Mouse (Mus musculus): ENCODE measurements around the gene Zfp456. TPM values are rescaled to one million over a fixed set of nuclear protein-coding genes. Genes with fewer than 3 reads are reported as not detected.

Zfp456 gene
- total and polyA plus RNA-seq, 2 experiments from 2014 or later = 0.53 to 7.8 TPM

DNA sequence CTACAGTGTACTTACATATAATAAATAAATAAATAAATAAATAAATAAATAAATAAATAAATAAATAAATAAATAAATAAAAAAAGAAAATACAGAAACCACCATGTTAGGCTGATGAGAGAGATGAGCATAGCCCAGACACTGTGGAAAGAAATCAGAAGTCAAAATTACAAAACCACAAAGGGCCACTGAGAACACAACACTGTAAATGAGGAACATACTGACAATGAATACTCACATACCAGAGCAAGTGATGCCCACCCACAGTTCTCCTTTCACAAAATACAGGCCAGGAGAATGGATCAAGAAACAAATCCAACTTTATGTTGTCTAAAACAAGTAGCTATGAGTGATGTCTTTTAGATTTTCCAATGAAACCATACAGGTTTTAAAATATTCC lies 23.8 kb downstream of the Zfp456 start:
- Histone ChIP-seq H3K9me3 (replicated peaks; ENCODE audit: control insufficient read depth, low read length) (no peaks in the 10 kb centered on the region), H3K4me1 (ENCODE audit: control insufficient read depth, insufficient read depth) (no peaks in the 10 kb centered on the region), H3K27ac (ENCODE audit: low read depth) (no peak overlapping the region), H3K36me3 (replicated peaks; ENCODE audit: control insufficient read depth, insufficient read depth, low read length) (no peaks in the 10 kb centered on the region), H3K4me3 (ENCODE audit: low read depth, low read length) (no peak overlapping the region), H3K9ac (replicated peaks; ENCODE audit: low read depth, low read length) (no peak overlapping the region), H3K27me3 (ENCODE audit: control insufficient read depth, insufficient read depth, low read length) (no peaks in the 10 kb centered on the region), H3K4me2 (ENCODE audit: low read depth, low read length) (no peak overlapping the region)
- ATAC-seq (ENCODE audit: insufficient read depth, low read depth) (no peak), DNase-seq (ENCODE audit: low spot score) (no peak)
- TF ChIP-seq CTCF (IDR thresholded peaks at IDR 0.05; ENCODE audit: low read depth) = no peak
- no peak for TF ChIP-seq EP300 (IDR thresholded peaks at IDR 0.05; ENCODE audit: low read depth)

DNA sequence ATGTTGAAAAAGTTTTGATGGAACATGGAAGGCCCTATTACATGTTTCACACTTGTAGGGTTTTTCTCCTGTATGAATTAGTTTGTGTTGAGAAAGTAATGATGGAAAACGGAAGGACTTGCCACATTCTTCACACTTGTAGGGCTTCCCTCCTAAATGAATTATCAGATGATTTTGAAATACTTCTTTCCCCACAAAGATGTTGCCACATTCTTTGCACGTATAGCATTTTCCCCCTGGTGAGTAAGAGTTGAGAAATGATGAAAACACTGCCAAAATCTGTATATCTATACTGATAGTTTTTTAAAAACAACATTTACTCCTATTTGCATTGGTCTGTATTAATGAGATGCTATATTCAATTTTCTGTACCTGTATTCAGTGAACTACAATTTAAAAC lies 32.2 kb downstream of the Zfp456 start:
- no peak overlapping the region for H3K9ac ChIP-seq (replicated peaks; ENCODE audit: low read depth, low read length)
- WGBS = 77% methylated on average over 2 of the region's 2 CpGs
- no peaks in the 10 kb centered on the region for H3K9me3 ChIP-seq (replicated peaks; ENCODE audit: control insufficient read depth, low read length)
- no peak for ATAC-seq (ENCODE audit: insufficient read depth, low read depth)
- no peak overlapping the region for H3K4me2 ChIP-seq (ENCODE audit: low read depth, low read length)
- H3K27ac ChIP-seq (ENCODE audit: low read depth) = no peak overlapping the region
- H3K27me3 ChIP-seq (ENCODE audit: control insufficient read depth, insufficient read depth, low read length) = no peaks in the 10 kb centered on the region
- H3K36me3 ChIP-seq (replicated peaks; ENCODE audit: control insufficient read depth, insufficient read depth, low read length) = peaks cover 26% of the 10 kb centered on the region
- no peak for TF ChIP-seq CTCF (IDR thresholded peaks at IDR 0.05; ENCODE audit: low read depth)
- no peak for TF ChIP-seq EP300 (IDR thresholded peaks at IDR 0.05; ENCODE audit: low read depth)
- H3K4me1 ChIP-seq (ENCODE audit: control insufficient read depth, insufficient read depth) = no peaks in the 10 kb centered on the region
- no peak overlapping the region for H3K4me3 ChIP-seq (ENCODE audit: low read depth, low read length)
- no peak for DNase-seq (ENCODE audit: low spot score)

DNA sequence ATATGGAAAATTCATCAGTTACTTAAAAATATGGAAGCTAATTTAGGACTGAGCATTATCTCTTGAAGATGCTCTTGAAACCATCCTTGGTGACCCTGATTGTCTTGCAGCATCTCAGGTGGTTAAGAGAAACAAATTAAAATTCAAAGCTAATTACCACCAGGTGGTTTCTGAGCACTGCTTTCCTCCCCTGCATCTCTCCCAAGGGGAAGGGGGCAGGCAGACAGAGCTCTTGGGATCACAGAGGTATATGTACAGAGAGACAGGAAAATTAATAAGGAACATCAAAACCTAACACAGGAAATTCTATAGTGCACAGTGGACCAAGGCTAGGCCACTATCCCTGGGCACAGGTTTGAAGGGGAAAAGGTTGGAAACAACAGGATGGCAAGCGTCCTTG lies 42.7 kb downstream of the Zfp456 start:
- TF ChIP-seq CTCF (IDR thresholded peaks at IDR 0.05; ENCODE audit: low read depth) = no peak
- no peak for TF ChIP-seq EP300 (IDR thresholded peaks at IDR 0.05; ENCODE audit: low read depth)
- no peaks in the 10 kb centered on the region for H3K4me1 ChIP-seq (ENCODE audit: control insufficient read depth, insufficient read depth)
- peak overlapping the region; percentile 23; the same call in 1 of the 2 replicates for H3K9ac ChIP-seq (replicated peaks; ENCODE audit: low read depth, low read length)
- 77% methylated on average over 1 of the region's 1 CpGs for WGBS
- H3K4me2 ChIP-seq (ENCODE audit: low read depth, low read length) = peak overlapping the region; percentile 63
- ATAC-seq (ENCODE audit: insufficient read depth, low read depth) = no peak
- no peak for DNase-seq (ENCODE audit: low spot score)
- H3K4me3 ChIP-seq (ENCODE audit: low read depth, low read length) = peak overlapping the region; percentile 52
- H3K27me3 ChIP-seq (ENCODE audit: control insufficient read depth, insufficient read depth, low read length) = no peaks in the 10 kb centered on the region
- no peaks in the 10 kb centered on the region for H3K36me3 ChIP-seq (replicated peaks; ENCODE audit: control insufficient read depth, insufficient read depth, low read length)
- peak overlapping the region; percentile 58; the same call in 1 of the 2 replicates for H3K27ac ChIP-seq (ENCODE audit: low read depth)
- no peaks in the 10 kb centered on the region for H3K9me3 ChIP-seq (replicated peaks; ENCODE audit: control insufficient read depth, low read length)

DNA sequence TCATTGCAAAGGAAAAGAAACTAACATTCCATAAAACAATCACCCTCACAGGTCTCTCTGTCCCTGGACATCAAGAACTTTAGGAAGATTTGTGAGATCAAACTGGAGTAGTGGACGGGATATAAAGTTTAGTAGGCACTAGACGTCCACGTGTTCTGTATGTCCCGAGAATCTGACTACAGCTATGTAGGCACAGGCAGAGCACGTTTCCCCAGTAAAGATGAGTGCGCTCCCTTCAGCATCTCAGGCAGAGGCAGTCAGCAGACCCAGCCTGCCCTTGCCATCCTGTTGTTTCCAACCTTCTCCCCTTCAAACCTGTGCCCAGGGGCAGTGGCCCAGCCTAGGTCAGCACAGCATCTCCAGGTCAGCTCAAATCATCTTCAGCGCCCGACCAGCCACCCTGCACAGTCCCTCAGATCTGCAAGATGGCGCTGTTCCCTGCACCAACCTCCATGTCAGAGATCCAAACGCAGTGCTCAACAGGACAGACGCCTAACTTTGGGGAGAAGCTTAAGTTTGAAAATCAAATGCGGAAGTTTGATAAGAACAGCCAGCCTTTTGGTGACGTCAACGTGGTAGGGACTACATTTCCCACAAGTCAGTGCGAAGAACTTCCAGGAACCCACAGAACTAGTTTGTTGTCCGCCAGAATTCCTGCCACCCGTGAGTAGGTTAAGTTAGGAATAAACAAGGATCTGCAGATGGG lies 43.4 kb downstream of the Zfp456 start, which contains the start of gene Zfp595:
Gene Zfp595, minus strand, starts transcription at position 552 of the 706 bp plus-strand sequence.
- H3K36me3 ChIP-seq (replicated peaks; ENCODE audit: control insufficient read depth, insufficient read depth, low read length) = no peaks in the 10 kb centered on the region
- TF ChIP-seq CTCF (IDR thresholded peaks at IDR 0.05; ENCODE audit: low read depth) (peak; percentile 52), EP300 (IDR thresholded peaks at IDR 0.05; ENCODE audit: low read depth) (no peak)
- H3K27me3 ChIP-seq (ENCODE audit: control insufficient read depth, insufficient read depth, low read length) = no peaks in the 10 kb centered on the region
- DNase-seq (ENCODE audit: low spot score) (peak; percentile 88), ATAC-seq (ENCODE audit: insufficient read depth, low read depth) (peak; percentile 90)
- H3K9ac ChIP-seq (replicated peaks; ENCODE audit: low read depth, low read length) = peak within 1 kb of the TSS; percentile 23; the same call in 1 of the 2 replicates
- 9% methylated on average over 17 of the region's 17 CpGs for WGBS
- no peaks in the 10 kb centered on the region for H3K4me1 ChIP-seq (ENCODE audit: control insufficient read depth, insufficient read depth)
- H3K27ac ChIP-seq (ENCODE audit: low read depth) = peak within 1 kb of the TSS; percentile 58
- no peaks in the 10 kb centered on the region for H3K9me3 ChIP-seq (replicated peaks; ENCODE audit: control insufficient read depth, low read length)
- H3K4me3 ChIP-seq (ENCODE audit: low read depth, low read length) = peak within 1 kb of the TSS; percentile 52
- H3K4me2 ChIP-seq (ENCODE audit: low read depth, low read length) = peak within 1 kb of the TSS; percentile 63

Other genes with a start within 250 kb of the Zfp456 start
- 0.73 and 1.4 TPM in 2 replicates for gene Rsl1, start 202.6 kb downstream of the Zfp456 start, total RNA-seq (2014; rRNA removed; ENCODE audit: low replicate concordance)
- gene Rsl1, start 202.6 kb downstream of the Zfp456 start, polyA plus RNA-seq (2015; fragmentation: Nextera tagmentation; extraction: Ambion mirVana) = 3.2 and 3.5 TPM in 2 replicates
- gene Zfp455, start 181.3 kb downstream of the Zfp456 start, total RNA-seq (2014; rRNA removed; ENCODE audit: low replicate concordance) = 0.27 and 0.66 TPM in 2 replicates
- 0.48 and 0.59 TPM in 2 replicates for gene Zfp455, start 181.3 kb downstream of the Zfp456 start, polyA plus RNA-seq (2015; fragmentation: Nextera tagmentation; extraction: Ambion mirVana)
- 0.54 and 1.3 TPM in 2 replicates for gene Zfp458, start 97.3 kb downstream of the Zfp456 start, total RNA-seq (2014; rRNA removed; ENCODE audit: low replicate concordance)
- 0.48 and 0.82 TPM in 2 replicates for gene Zfp458, start 97.3 kb downstream of the Zfp456 start, polyA plus RNA-seq (2015; fragmentation: Nextera tagmentation; extraction: Ambion mirVana)
- not detected in 2 replicates for gene Zfp457, start 69.3 kb downstream of the Zfp456 start, total RNA-seq (2014; rRNA removed; ENCODE audit: low replicate concordance)
- 0.86 and 1.3 TPM in 2 replicates for gene Zfp457, start 69.3 kb downstream of the Zfp456 start, polyA plus RNA-seq (2015; fragmentation: Nextera tagmentation; extraction: Ambion mirVana)
- 0.54 and 2.7 TPM in 2 replicates for gene Zfp595, start 43.2 kb downstream of the Zfp456 start, total RNA-seq (2014; rRNA removed; ENCODE audit: low replicate concordance)
- 0.61 and 0.91 TPM in 2 replicates for gene Zfp595, start 43.2 kb downstream of the Zfp456 start, polyA plus RNA-seq (2015; fragmentation: Nextera tagmentation; extraction: Ambion mirVana)
- not detected in 2 replicates for gene Gm28044, start 15.3 kb downstream of the Zfp456 start, total RNA-seq (2014; rRNA removed; ENCODE audit: low replicate concordance)
- gene Gm28044, start 15.3 kb downstream of the Zfp456 start, polyA plus RNA-seq (2015; fragmentation: Nextera tagmentation; extraction: Ambion mirVana) = 0.30 TPM in 1 of 2 replicates, not detected in the other
- gene Zfp953, start 15.2 kb downstream of the Zfp456 start, total RNA-seq (2014; rRNA removed; ENCODE audit: low replicate concordance) = 0.84 and 2.7 TPM in 2 replicates
- gene Zfp953, start 15.2 kb downstream of the Zfp456 start, polyA plus RNA-seq (2015; fragmentation: Nextera tagmentation; extraction: Ambion mirVana) = 0.31 and 0.47 TPM in 2 replicates
- gene Gm28041, start 77 bp downstream of the Zfp456 start, total RNA-seq (2014; rRNA removed; ENCODE audit: low replicate concordance) = 0.39 TPM in 1 of 2 replicates, not detected in the other
- gene Gm28041, start 77 bp downstream of the Zfp456 start, polyA plus RNA-seq (2015; fragmentation: Nextera tagmentation; extraction: Ambion mirVana) = 0.44 and 0.57 TPM in 2 replicates
- gene Zfp429, start 24.0 kb upstream of the Zfp456 start, total RNA-seq (2014; rRNA removed; ENCODE audit: low replicate concordance) = 0.66 and 14.2 TPM in 2 replicates
- gene Zfp429, start 24.0 kb upstream of the Zfp456 start, polyA plus RNA-seq (2015; fragmentation: Nextera tagmentation; extraction: Ambion mirVana) = 3.0 and 3.4 TPM in 2 replicates
- gene Zfp459, start 45.6 kb upstream of the Zfp456 start, total RNA-seq (2014; rRNA removed; ENCODE audit: low replicate concordance) = not detected in 2 replicates
- gene Zfp459, start 45.6 kb upstream of the Zfp456 start, polyA plus RNA-seq (2015; fragmentation: Nextera tagmentation; extraction: Ambion mirVana) = 0.10 and 0.18 TPM in 2 replicates
- 0.70 and 6.4 TPM in 2 replicates for gene Zfp874a, start 75.8 kb upstream of the Zfp456 start, total RNA-seq (2014; rRNA removed; ENCODE audit: low replicate concordance)
- 3.6 and 4.2 TPM in 2 replicates for gene Zfp874a, start 75.8 kb upstream of the Zfp456 start, polyA plus RNA-seq (2015; fragmentation: Nextera tagmentation; extraction: Ambion mirVana)
- 7.4 and 21.7 TPM in 2 replicates for gene Zfp874b, start 108.4 kb upstream of the Zfp456 start, total RNA-seq (2014; rRNA removed; ENCODE audit: low replicate concordance)
- gene Zfp874b, start 108.4 kb upstream of the Zfp456 start, polyA plus RNA-seq (2015; fragmentation: Nextera tagmentation; extraction: Ambion mirVana) = 1.5 and 4.3 TPM in 2 replicates
- 0.11 and 1.7 TPM in 2 replicates for gene Zfp58, start 124.7 kb upstream of the Zfp456 start, total RNA-seq (2014; rRNA removed; ENCODE audit: low replicate concordance)
- gene Zfp58, start 124.7 kb upstream of the Zfp456 start, polyA plus RNA-seq (2015; fragmentation: Nextera tagmentation; extraction: Ambion mirVana) = 4.1 and 4.6 TPM in 2 replicates
- not detected in 2 replicates for gene Gm26965, start 150.3 kb upstream of the Zfp456 start, total RNA-seq (2014; rRNA removed; ENCODE audit: low replicate concordance)
- 0.11 TPM in 1 of 2 replicates, not detected in the other for gene Gm26965, start 150.3 kb upstream of the Zfp456 start, polyA plus RNA-seq (2015; fragmentation: Nextera tagmentation; extraction: Ambion mirVana)
- gene Zfp87, start 150.4 kb upstream of the Zfp456 start, total RNA-seq (2014; rRNA removed; ENCODE audit: low replicate concordance) = 7.9 and 10.7 TPM in 2 replicates
- 25.2 and 28.2 TPM in 2 replicates for gene Zfp87, start 150.4 kb upstream of the Zfp456 start, polyA plus RNA-seq (2015; fragmentation: Nextera tagmentation; extraction: Ambion mirVana)
- 5.7 and 30.1 TPM in 2 replicates for gene Zfp748, start 178.0 kb upstream of the Zfp456 start, total RNA-seq (2014; rRNA removed; ENCODE audit: low replicate concordance)
- gene Zfp748, start 178.0 kb upstream of the Zfp456 start, polyA plus RNA-seq (2015; fragmentation: Nextera tagmentation; extraction: Ambion mirVana) = 3.1 and 3.4 TPM in 2 replicates
- gene Zfp729b, start 233.9 kb upstream of the Zfp456 start, total RNA-seq (2014; rRNA removed; ENCODE audit: low replicate concordance) = 3.3 and 6.8 TPM in 2 replicates
- gene Zfp729b, start 233.9 kb upstream of the Zfp456 start, polyA plus RNA-seq (2015; fragmentation: Nextera tagmentation; extraction: Ambion mirVana) = 1.7 and 1.9 TPM in 2 replicates

Data from heart, postnatal 0 days (tissue).